Mouse (Mus musculus): ENCODE results near the gene Vmn2r92.
"Not testable (repeated sequence)": the region's sequence is repeated elsewhere in the genome, so short reads cannot be mapped to it uniquely, and the experiment has no call there.

The Vmn2r92 gene

DNA sequence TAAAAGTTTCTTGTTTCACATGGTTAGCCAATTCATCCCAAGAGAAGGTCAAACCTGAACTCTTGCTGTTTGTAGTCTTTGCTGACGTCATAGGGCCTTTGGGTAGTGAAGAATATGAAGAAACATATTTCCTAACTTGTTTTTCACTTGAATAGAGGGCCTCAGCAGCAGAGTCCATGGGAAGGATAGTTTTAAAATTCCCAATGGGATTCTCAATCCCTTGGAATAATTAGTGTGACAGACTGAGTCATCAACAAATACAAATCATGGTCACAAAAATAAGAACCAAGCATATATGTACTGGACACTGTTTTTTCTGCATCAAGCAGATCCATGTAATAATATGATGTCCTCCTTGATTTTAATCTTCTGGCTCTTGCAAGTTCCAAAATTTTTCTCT is at the start of gene Vmn2r92:
Vmn2r92 (plus strand) TSS at position 301 of the 400 bp plus-strand sequence.
- DNase-seq (ENCODE audit: low spot score): not testable (repeated sequence)

DNA sequence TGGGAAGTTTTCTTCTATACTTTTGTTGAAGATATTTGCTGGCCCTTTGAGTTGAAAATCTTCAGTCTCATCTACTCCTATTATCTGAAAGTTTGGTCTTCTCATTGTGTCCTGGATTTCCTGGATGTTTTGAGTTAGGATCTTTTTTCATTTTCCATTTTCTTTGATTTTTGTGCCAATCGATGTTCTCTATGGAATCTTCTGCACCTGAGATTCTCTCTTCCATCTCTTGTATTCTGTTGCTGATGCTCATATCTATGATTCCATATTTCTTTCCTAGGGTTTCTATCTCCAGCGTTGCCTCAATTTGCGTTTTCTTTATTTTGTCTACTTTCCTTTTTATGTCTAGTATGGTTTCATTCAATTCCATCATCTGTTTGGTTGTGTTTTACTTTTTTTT is 49.4 kb upstream of the Vmn2r92 start:
- DNase-seq (ENCODE audit: low spot score): not testable (repeated sequence)

DNA sequence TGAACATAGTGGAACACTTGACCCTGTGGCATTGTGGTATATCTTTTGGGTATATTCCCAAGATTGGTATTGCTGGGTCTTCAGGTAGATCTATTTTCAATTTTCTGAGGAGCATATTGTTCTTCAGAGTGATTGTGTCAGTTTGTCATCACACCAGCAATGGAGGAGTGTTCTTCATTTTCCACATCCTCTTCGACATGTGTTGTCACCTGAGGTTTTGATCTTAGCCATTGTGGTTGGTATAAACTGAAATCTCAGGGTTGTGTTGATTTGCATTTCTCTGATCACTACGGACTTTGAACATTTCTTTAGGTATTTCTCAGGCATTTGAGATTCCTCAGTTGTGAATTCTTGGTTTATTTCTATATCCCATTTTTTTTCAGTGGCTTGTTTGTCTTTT is 9.5 kb downstream of the Vmn2r92 start:
- DNase-seq (ENCODE audit: low spot score): not testable (repeated sequence)

DNA sequence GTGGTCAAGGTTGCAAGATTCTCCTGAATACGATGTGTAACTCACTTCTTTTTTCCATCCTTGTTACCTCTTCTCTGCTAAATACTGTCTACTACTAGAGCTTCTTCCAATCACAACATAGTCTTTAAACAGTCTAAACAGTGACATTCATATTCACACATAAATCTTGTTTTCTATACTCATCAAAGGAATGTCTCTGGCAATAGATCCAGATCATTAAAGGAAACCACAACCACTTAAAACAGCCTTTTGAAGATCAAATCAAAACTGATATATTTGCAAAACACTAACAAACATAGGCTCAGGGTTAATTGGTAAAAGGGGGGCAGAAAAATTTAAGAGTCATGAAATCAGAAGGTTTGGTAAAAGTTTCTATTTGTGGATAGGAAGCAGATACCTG is 38.0 kb downstream of the Vmn2r92 start:
- no peak for DNase-seq (ENCODE audit: low spot score)

DNA sequence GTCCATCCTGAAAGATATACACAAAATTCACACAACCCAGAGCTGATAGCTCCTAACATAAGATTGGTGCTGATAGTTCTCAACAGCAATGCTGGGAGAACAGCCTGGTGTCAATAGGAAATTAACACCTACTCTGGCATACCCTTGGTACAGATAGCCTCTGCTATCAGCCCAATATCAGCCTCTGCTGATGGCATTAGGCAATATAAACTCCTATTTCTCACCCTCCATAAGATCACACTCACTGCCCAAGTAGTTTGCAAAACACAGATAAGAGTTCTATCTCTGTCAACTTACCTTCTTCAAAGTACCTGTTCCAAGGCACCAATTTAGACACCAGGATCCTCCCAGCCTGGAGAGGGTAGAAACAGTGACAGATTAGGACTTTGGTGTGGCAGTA is 69.6 kb downstream of the Vmn2r92 start:
- DNase-seq (ENCODE audit: low spot score): no peak

DNA sequence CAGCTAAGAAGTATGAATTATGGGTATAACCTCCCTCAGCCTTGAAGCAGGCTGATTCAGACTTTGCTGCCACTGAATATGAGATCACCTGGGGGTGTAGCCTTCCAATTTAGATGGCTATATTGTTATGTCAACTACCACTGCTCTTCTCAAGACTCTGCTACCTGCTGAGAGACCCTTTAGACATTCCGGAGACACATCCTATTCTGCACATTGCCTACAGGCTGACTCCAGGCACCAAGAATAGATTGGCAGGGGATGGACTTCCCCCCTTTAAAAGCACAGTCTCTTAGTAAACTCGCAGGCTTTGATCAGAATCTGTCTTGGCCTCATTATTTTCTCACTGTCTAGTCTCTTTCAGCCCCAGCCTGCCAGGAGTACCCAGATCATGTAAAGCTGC is 80.3 kb downstream of the Vmn2r92 start:
- no peak for DNase-seq (ENCODE audit: low spot score)

DNA sequence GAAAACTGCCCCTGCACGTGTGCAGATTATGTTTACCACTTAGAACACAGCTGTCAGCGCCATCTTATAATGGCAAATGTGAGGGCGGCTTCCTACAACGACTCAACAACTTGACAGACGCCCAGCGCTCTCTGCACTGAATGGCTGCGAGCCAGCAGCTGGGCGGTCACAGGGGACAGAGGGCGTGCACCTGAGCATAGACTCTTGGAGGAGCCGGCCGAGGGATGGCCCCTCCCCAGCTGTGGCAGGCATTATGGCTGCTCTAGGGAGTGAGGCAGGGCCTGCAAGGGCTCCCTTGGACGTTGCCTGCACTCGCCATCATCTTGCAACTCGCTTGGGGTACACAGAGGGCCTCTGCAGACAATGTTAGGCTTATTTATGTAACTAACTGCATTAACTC is 85.2 kb downstream of the Vmn2r92 start:
- no peak for DNase-seq (ENCODE audit: low spot score)

Measured in adipocyte (in vitro differentiated cells).